Mouse (Mus musculus): Measurements from ENCODE around the gene Sgms2.

GRCm38 (mm10) chr3:131349013-131349412 lies 142.2 kb downstream of the Sgms2 start:
- TF ChIP-seq EP300 (IDR thresholded peaks at IDR 0.05; ENCODE audit: low read depth) (no peak), CTCF (IDR thresholded peaks at IDR 0.05; ENCODE audit: low read depth) (no peak)

Data from heart, postnatal 0 days (tissue).